Mouse (Mus musculus) lung, embryonic 16.5 days (tissue): Measurements from ENCODE around the gene Kctd19. TPM values are rescaled to one million over a fixed set of nuclear protein-coding genes. Genes with fewer than 3 reads are reported as not detected.

Experiments
- ATAC-seq: fragments of 200-750 bp; cut with Nextera tagmentation; 2 replicates; pipeline ENCODE4 v1.8.0; 2017; ENCODE audit warnings: low read depth, mild to moderate bottlenecking, moderate library complexity
- H3K27ac ChIP-seq: fragments of 300-500 bp; sonication (generic); 2 replicates; pipeline ENCODE4 v1.5.1; 2014; ENCODE audit warnings: mild to moderate bottlenecking, control low read depth, low read length
- H3K27me3 ChIP-seq: fragments of 300-500 bp; sonication (generic); 2 replicates; pipeline ENCODE4 v1.6.1; 2014; ENCODE audit warnings: low read depth, low read length, mixed read lengths; ENCODE audit not compliant: control insufficient read depth, insufficient read depth
- H3K36me3 ChIP-seq: fragments of 300-500 bp; sonication (generic); 2 replicates; pipeline ENCODE4 v1.6.1; 2014; ENCODE audit warnings: low read length; ENCODE audit not compliant: control insufficient read depth, insufficient read depth
- H3K4me1 ChIP-seq: fragments of 300-500 bp; sonication (generic); replicated peaks from 2 replicates; pipeline ENCODE4 v1.6.1; 2014; ENCODE audit warnings: low read length, mixed read lengths; ENCODE audit not compliant: control insufficient read depth, insufficient read depth
- H3K4me2 ChIP-seq: fragments of 300-500 bp; sonication (generic); 2 replicates; pipeline ENCODE4 v1.6.1; 2014; ENCODE audit warnings: low read depth, low read length, control low read depth
- H3K4me3 ChIP-seq: fragments of 300-500 bp; sonication (generic); 2 replicates; pipeline ENCODE4 v1.5.1; 2014; ENCODE audit warnings: mild to moderate bottlenecking, low read length, control low read depth
- H3K9ac ChIP-seq: fragments of 300-500 bp; sonication (generic); 2 replicates; pipeline ENCODE4 v1.6.1; 2014; ENCODE audit warnings: low read length, control low read depth
- H3K9me3 ChIP-seq: fragments of 300-500 bp; sonication (generic); 2 replicates; pipeline ENCODE4 v1.6.1; 2016; ENCODE audit warnings: low read length; ENCODE audit not compliant: control insufficient read depth
- WGBS: fragments of 180-500 bp; shearing (Covaris S2); extraction: QIAGEN DNeasy Blood & Tissue Kit; methylation state at CpG from one replicate; pipeline ENCODE4 v1.1.7; 2014; 5-methylcytosine and 5-hydroxymethylcytosine counted together
- polyA plus RNA-seq: library from polyadenylated mRNA; unstranded; fragments of >200 nt; fragmentation: Nextera tagmentation; extraction: Ambion mirVana; gene quantifications from 2 replicates; pipeline ENCODE4 v1.2.1, GENCODE M21; 2015

Gene Kctd19
- polyA plus RNA-seq, 1 experiment from 2014 or later: 0.13 TPM

GRCm38 (mm10) chr8:105433021-105433420 is 19.7 kb upstream of the Kctd19 start:
- Histone ChIP-seq H3K27ac (no peak overlapping the region), H3K27me3 (no peaks in the 10 kb centered on the region), H3K9ac (no peak overlapping the region), H3K4me2 (no peak overlapping the region), H3K9me3 (no peaks in the 10 kb centered on the region), H3K4me1 (peaks cover 9% of the 10 kb centered on the region; the same call in 1 of the 2 replicates), H3K36me3 (no peaks in the 10 kb centered on the region), H3K4me3 (no peak overlapping the region)
- ATAC-seq: no peak
- WGBS: 44% methylated on average over 6 of the region's 6 CpGs

DNA sequence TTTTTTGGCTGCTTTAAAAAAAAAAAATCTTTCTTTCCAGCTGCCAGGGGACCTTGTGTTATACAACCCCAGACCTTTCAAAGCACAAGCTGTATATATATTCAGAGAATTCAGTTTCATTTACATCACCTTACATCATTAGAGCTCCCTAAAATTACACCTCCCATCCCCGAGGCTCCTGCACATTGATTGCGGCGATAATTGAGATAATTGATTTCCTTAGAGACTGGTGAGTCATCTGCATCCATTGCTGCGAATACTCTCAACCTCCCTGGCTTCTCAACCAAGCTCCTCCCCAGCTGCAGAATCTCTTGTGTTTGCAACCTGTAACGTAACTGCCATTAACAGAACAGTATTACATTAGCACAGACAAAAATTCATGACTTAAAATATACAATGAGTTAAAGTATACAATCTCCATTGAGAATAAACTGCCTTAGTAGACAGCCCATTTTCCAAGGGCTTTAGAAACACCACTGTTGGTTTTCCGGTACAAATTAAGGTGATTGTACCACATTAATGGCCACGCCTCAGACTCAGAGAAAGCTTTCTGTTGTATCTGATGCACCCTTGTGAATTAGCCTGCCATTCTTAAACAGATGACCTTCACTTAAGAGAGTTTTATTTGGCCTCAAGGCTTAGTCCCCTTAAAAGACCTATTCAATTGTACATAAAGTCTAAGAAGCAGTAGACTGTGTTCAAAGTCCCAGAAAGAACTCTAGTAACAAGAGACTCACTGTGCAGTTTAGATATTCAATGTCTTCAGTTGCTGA is 18.6 kb upstream of the Kctd19 start:
- Histone ChIP-seq H3K9ac (no peak overlapping the region), H3K36me3 (no peaks in the 10 kb centered on the region), H3K27ac (no peak overlapping the region), H3K4me1 (peaks cover 14% of the 10 kb centered on the region; the same call in 1 of the 2 replicates), H3K4me2 (no peak overlapping the region), H3K27me3 (no peaks in the 10 kb centered on the region), H3K4me3 (no peak overlapping the region), H3K9me3 (no peaks in the 10 kb centered on the region)
- 70% methylated on average over 7 of the region's 7 CpGs for WGBS
- no peak for ATAC-seq

DNA sequence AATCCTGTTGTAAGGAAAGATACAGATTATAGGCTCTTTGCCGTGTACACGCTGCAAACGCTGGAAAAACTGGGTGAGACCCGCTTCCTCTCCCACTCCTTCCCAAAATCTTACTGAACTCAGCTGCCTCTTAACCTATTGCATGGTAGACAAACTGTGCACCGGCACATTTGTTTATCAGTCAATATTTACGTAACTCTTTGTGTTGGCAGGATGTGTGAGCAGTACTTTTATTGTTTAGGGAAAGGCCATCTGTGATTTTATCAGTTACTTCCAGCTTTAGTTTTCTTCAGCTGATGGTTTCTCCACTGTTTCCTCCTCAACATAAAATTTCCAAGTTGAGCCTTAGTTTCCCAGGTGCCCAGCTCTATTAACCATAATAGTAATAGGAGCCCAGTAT is 13.6 kb upstream of the Kctd19 start:
- 42% methylated on average over 6 of the region's 6 CpGs for WGBS
- Histone ChIP-seq H3K4me3 (no peak overlapping the region), H3K9me3 (no peaks in the 10 kb centered on the region), H3K4me1 (peaks cover 7% of the 10 kb centered on the region; the same call in 1 of the 2 replicates), H3K36me3 (no peaks in the 10 kb centered on the region), H3K4me2 (no peak overlapping the region), H3K27me3 (no peaks in the 10 kb centered on the region), H3K27ac (no peak overlapping the region), H3K9ac (no peak overlapping the region)
- no peak for ATAC-seq

DNA sequence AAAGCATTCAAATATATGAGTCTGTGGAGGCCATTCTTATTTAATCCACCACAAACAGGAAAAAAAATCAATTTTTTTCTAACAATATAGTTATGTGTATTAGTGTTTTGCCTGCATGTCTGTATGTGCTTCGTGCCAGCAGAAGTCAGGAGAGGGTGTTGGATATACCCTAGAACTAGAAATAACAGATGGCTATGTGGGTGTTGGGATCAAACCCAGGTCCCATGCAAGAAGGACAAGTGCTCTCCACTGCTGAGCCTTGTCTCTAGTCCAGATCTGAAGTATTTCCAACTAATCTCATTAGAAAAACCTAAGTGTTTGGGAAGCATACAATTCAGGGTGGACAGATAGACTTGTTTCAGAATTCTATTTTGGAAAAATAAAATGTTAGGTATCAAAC is 8.7 kb upstream of the Kctd19 start:
- peaks cover 3% of the 10 kb centered on the region; the same call in 1 of the 2 replicates for H3K4me1 ChIP-seq

GRCm38 (mm10) chr8:105419800-105420199 is 6.5 kb upstream of the Kctd19 start:
- no peak overlapping the region for H3K4me3 ChIP-seq
- 44% methylated on average over 4 of the region's 4 CpGs for WGBS
- ATAC-seq: peak; percentile 92
- H3K9ac ChIP-seq: no peak overlapping the region
- H3K27ac ChIP-seq: peak overlapping the region; percentile 84
- no peaks in the 10 kb centered on the region for H3K9me3 ChIP-seq
- no peak overlapping the region for H3K4me2 ChIP-seq
- no peaks in the 10 kb centered on the region for H3K4me1 ChIP-seq
- H3K27me3 ChIP-seq: no peaks in the 10 kb centered on the region
- no peaks in the 10 kb centered on the region for H3K36me3 ChIP-seq

More for the DNA sequence above, 8.7 kb upstream of the Kctd19 start:
- Histone ChIP-seq H3K27ac (no peak overlapping the region), H3K4me2 (no peak overlapping the region), H3K9ac (no peak overlapping the region), H3K9me3 (no peaks in the 10 kb centered on the region), H3K4me3 (no peak overlapping the region), H3K27me3 (no peaks in the 10 kb centered on the region), H3K36me3 (no peaks in the 10 kb centered on the region)
- WGBS: 64% methylated on average over 1 of the region's 1 CpGs
- ATAC-seq: no peak

GRCm38 (mm10) chr8:105418992-105419391 is 5.7 kb upstream of the Kctd19 start:
- Histone ChIP-seq H3K27ac (peak overlapping the region; percentile 84), H3K27me3 (no peaks in the 10 kb centered on the region; the same call in 1 of the 2 replicates)

GRCm38 (mm10) chr8:105409947-105410346 is 3.4 kb downstream of the Kctd19 start:
- peaks cover 19% of the 10 kb centered on the region for H3K4me1 ChIP-seq
- H3K36me3 ChIP-seq: no peaks in the 10 kb centered on the region
- no peak for ATAC-seq
- no peak overlapping the region for H3K4me2 ChIP-seq
- peaks cover 10% of the 10 kb centered on the region for H3K27me3 ChIP-seq
- no peaks in the 10 kb centered on the region for H3K9me3 ChIP-seq
- no peak overlapping the region for H3K4me3 ChIP-seq
- no peak overlapping the region for H3K27ac ChIP-seq
- no peak overlapping the region for H3K9ac ChIP-seq
- 80% methylated on average over 6 of the region's 6 CpGs for WGBS

More at GRCm38 (mm10) chr8:105418992-105419391, 5.7 kb upstream of the Kctd19 start:
- 70% methylated on average over 2 of the region's 2 CpGs for WGBS
- Histone ChIP-seq H3K4me1 (peaks cover under 1% of the 10 kb centered on the region; the same call in 1 of the 2 replicates), H3K4me3 (no peak overlapping the region), H3K9me3 (no peaks in the 10 kb centered on the region), H3K4me2 (no peak overlapping the region), H3K36me3 (no peaks in the 10 kb centered on the region), H3K9ac (no peak overlapping the region)
- no peak for ATAC-seq

- WGBS: 50% methylated on average over 7 of the region's 7 CpGs
- no peak for ATAC-seq
These were observed 5.0 kb downstream of the Kctd19 start for GRCm38 (mm10) chr8:105408331-105408730.

DNA sequence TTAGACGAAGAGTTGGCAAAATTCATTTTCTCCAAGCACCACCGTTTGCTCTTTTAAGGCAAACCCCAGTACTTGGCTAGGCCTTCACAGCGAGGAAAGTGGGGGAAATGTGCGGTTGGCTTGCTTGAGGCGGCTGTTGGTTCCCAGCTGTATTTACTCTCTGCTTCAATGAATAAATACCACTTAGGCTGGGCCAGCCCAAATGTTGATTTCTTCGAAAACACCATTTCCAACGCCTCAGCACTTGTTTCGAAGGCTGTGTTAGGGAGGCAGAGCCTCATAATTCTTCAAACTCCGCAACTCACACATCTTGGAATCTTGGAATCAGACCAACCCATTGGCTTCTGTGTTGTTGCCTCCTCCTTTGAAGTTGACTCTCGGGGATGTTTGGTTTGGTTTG is 6.9 kb downstream of the Kctd19 start:
- H3K4me3 ChIP-seq: no peak overlapping the region
- 0 out of 2 replicates have a peak overlapping the region, but pooled peaks have one; percentile 19 for H3K9ac ChIP-seq
- H3K36me3 ChIP-seq: no peaks in the 10 kb centered on the region
- H3K9me3 ChIP-seq: no peaks in the 10 kb centered on the region
- peak; percentile 81 for ATAC-seq
- no peaks in the 10 kb centered on the region for H3K27me3 ChIP-seq
- 20% methylated on average over 10 of the region's 10 CpGs for WGBS
- H3K4me1 ChIP-seq: peaks cover 14% of the 10 kb centered on the region
- H3K27ac ChIP-seq: peak overlapping the region; percentile 77
- peak overlapping the region; percentile 25 for H3K4me2 ChIP-seq

More at GRCm38 (mm10) chr8:105408331-105408730, 5.0 kb downstream of the Kctd19 start:
- H3K27me3 ChIP-seq: peaks cover 9% of the 10 kb centered on the region
- H3K4me3 ChIP-seq: no peak overlapping the region
- H3K9me3 ChIP-seq: no peaks in the 10 kb centered on the region
- no peak overlapping the region for H3K4me2 ChIP-seq
- no peak overlapping the region for H3K9ac ChIP-seq
- H3K27ac ChIP-seq: no peak overlapping the region
- H3K36me3 ChIP-seq: no peaks in the 10 kb centered on the region
- peaks cover 13% of the 10 kb centered on the region for H3K4me1 ChIP-seq
